Mouse (Mus musculus) embryonic facial prominence, embryonic 13.5 days (tissue): ENCODE measurements at regions not wholly inside any gene's neighbourhood (a gene's known extent, or its start where the extent isn't known, plus 50 kb on each side); places are given as distances from the start of the nearest gene placed in this dataset.

Experiments used
- ATAC-seq: fragments of 200-750 bp; cut with Nextera tagmentation; 2 replicates; pipeline ENCODE4 v1.8.0; 2017; ENCODE audit warnings: low read depth; ENCODE audit not compliant: insufficient number of reproducible peaks, insufficient read depth, low FRiP score, low TSS enrichment
- H3K27ac ChIP-seq: fragments of 300-500 bp; sonication (generic); 2 replicates; pipeline ENCODE4 v1.5.1; 2015; ENCODE audit warnings: moderate library complexity, mild to moderate bottlenecking, inconsistent platforms
- H3K27me3 ChIP-seq: fragments of 300-500 bp; sonication (generic); 2 replicates; pipeline ENCODE4 v1.6.1; 2015; ENCODE audit warnings: mild to moderate bottlenecking, inconsistent platforms
- H3K36me3 ChIP-seq: fragments of 300-500 bp; sonication (generic); 2 replicates; pipeline ENCODE4 v1.6.1; 2015; ENCODE audit warnings: mild to moderate bottlenecking, inconsistent platforms
- H3K4me1 ChIP-seq: fragments of 300-500 bp; sonication (generic); 2 replicates; pipeline ENCODE4 v1.6.1; 2015; ENCODE audit warnings: inconsistent platforms
- H3K4me2 ChIP-seq: fragments of 300-500 bp; sonication (generic); 2 replicates; pipeline ENCODE4 v1.6.1; 2015; ENCODE audit warnings: moderate library complexity, mild to moderate bottlenecking, inconsistent platforms
- H3K4me3 ChIP-seq: fragments of 300-500 bp; sonication (generic); 2 replicates; pipeline ENCODE4 v1.5.1; 2015; ENCODE audit warnings: mild to moderate bottlenecking, inconsistent platforms
- H3K9ac ChIP-seq: fragments of 300-500 bp; sonication (generic); 2 replicates; pipeline ENCODE4 v1.6.1; 2015; ENCODE audit warnings: mild to moderate bottlenecking, inconsistent platforms
- H3K9me3 ChIP-seq: fragments of 300-500 bp; sonication (generic); 2 replicates; pipeline ENCODE4 v1.6.1; 2016; ENCODE audit warnings: inconsistent platforms
- WGBS: fragments of 180-500 bp; shearing (Covaris S2); methylation state at CpG from one replicate; pipeline ENCODE4 v1.1.7; 2015; ENCODE audit warnings: mixed read lengths; 5-methylcytosine and 5-hydroxymethylcytosine counted together

GRCm38 (mm10) chr13:83072073-83072472 lies 431.8 kb upstream of the Mef2c start:
- H3K4me3 ChIP-seq, result no peak overlapping the region
- H3K36me3 ChIP-seq, result no peaks in the 10 kb centered on the region
- no peak overlapping the region for H3K4me2 ChIP-seq
- no peaks in the 10 kb centered on the region for H3K4me1 ChIP-seq
- no peaks in the 10 kb centered on the region for H3K27me3 ChIP-seq
- WGBS, result 68% methylated on average over 3 of the region's 3 CpGs
- no peak for ATAC-seq
- H3K27ac ChIP-seq, result no peak overlapping the region
- no peaks in the 10 kb centered on the region for H3K9me3 ChIP-seq
- no peak overlapping the region for H3K9ac ChIP-seq

GRCm38 (mm10) chr13:83074219-83074965 lies 429.4 kb upstream of the Mef2c start:
- H3K27ac ChIP-seq, result no peak overlapping the region
- 87% methylated on average over 6 of the region's 6 CpGs for WGBS
- no peaks in the 10 kb centered on the region for H3K36me3 ChIP-seq
- no peak overlapping the region for H3K4me2 ChIP-seq
- no peaks in the 10 kb centered on the region for H3K27me3 ChIP-seq
- no peak overlapping the region for H3K9ac ChIP-seq
- ATAC-seq, result no peak
- H3K9me3 ChIP-seq, result no peaks in the 10 kb centered on the region
- H3K4me3 ChIP-seq, result no peak overlapping the region
- H3K4me1 ChIP-seq, result no peaks in the 10 kb centered on the region

DNA sequence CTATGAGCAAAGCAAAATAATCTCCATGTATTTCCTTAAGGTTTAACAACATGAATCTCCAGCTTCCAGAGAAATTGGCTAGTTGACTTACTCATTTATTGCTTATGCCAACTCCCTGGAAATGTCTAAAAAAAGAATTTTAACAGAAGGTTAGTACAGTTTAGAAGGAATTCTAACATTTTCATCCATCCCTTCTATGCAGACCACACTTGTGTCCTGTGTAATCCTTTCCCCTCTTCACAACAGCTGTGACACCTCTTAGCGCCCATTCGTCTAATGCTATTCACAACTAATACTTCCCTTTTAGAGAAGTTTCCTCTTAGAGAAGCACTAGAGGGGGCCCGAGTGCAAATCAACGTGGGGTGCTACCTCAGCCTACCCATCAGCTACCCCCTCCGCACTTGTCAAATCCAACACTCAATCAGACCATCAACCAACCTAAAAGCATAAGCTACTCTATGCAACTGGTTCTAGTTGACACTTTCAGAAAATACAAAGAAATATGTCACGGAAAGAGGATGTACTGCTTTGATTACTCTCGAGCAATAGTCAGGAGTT lies 428.4 kb upstream of the Mef2c start:
- H3K36me3 ChIP-seq, result no peaks in the 10 kb centered on the region
- H3K4me2 ChIP-seq, result no peak overlapping the region
- H3K9ac ChIP-seq, result no peak overlapping the region
- no peaks in the 10 kb centered on the region for H3K4me1 ChIP-seq
- WGBS, result 57% methylated on average over 7 of the region's 7 CpGs
- H3K27ac ChIP-seq, result no peak overlapping the region
- no peak for ATAC-seq
- no peak overlapping the region for H3K4me3 ChIP-seq
- no peaks in the 10 kb centered on the region for H3K9me3 ChIP-seq
- H3K27me3 ChIP-seq, result no peaks in the 10 kb centered on the region

DNA sequence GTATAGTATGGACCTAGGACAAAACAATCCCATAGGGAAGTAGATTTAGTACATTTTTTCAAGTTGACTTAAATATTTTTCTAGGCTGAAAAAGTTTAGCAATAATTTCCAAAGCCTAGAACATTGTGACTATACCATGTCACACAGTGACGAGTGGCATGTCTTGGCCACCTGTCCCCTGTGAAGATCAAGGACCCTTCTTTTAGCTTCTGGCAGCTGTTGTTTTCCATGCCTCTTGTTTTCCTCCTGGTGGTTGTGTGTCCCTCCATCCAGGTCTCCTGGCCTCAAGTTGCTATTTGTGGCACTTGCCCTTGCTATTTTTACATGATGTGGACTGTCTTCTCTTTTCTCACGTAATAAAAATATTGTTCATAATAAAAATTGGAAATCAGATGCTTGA lies 427.2 kb upstream of the Mef2c start:
- Histone ChIP-seq H3K9me3 (no peaks in the 10 kb centered on the region), H3K4me3 (no peak overlapping the region), H3K36me3 (no peaks in the 10 kb centered on the region), H3K27me3 (no peaks in the 10 kb centered on the region), H3K4me1 (no peaks in the 10 kb centered on the region), H3K4me2 (no peak overlapping the region), H3K9ac (no peak overlapping the region), H3K27ac (no peak overlapping the region)
- ATAC-seq, result no peak
- 82% methylated on average over 2 of the region's 2 CpGs for WGBS

GRCm38 (mm10) chr13:83077085-83077484 lies 426.7 kb upstream of the Mef2c start:
- H3K36me3 ChIP-seq, result no peaks in the 10 kb centered on the region
- no peak for ATAC-seq
- WGBS, result 88% methylated on average over 1 of the region's 1 CpGs

GRCm38 (mm10) chr13:83079291-83079690 lies 424.5 kb upstream of the Mef2c start:
- Histone ChIP-seq H3K9ac (no peak overlapping the region), H3K9me3 (no peaks in the 10 kb centered on the region), H3K4me3 (no peak overlapping the region), H3K27me3 (no peaks in the 10 kb centered on the region), H3K27ac (no peak overlapping the region), H3K4me1 (no peaks in the 10 kb centered on the region), H3K36me3 (no peaks in the 10 kb centered on the region), H3K4me2 (no peak overlapping the region)
- ATAC-seq, result no peak
- 64% methylated on average over 1 of the region's 1 CpGs for WGBS

More at GRCm38 (mm10) chr13:83077085-83077484, 426.7 kb upstream of the Mef2c start:
- Histone ChIP-seq H3K27me3 (no peaks in the 10 kb centered on the region), H3K27ac (no peak overlapping the region), H3K4me1 (no peaks in the 10 kb centered on the region), H3K4me2 (no peak overlapping the region), H3K9ac (no peak overlapping the region), H3K4me3 (no peak overlapping the region), H3K9me3 (no peaks in the 10 kb centered on the region)

DNA sequence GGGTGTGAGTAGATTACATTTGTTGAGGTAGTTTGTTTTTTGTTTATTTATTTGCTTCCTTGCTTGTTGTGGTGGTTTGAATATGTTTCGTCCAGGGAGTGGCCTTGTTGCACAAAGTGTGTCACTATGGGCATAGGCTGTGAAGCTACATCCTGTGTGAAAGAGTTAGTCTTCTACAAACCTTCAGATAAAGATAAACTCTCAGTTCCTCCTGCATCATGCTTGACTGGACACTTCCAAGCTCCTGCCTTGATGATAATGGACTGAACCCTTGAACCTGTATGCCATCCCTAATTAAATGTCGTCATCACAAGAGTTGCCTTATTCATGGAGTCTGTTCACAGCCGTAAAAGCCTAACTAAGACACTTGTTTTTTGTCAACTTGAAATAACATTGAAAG lies 418.9 kb upstream of the Mef2c start:
- H3K36me3 ChIP-seq, result no peaks in the 10 kb centered on the region
- 80% methylated on average over 3 of the region's 3 CpGs for WGBS
- H3K9ac ChIP-seq, result no peak overlapping the region
- H3K27me3 ChIP-seq, result no peaks in the 10 kb centered on the region
- no peak for ATAC-seq
- no peaks in the 10 kb centered on the region for H3K4me1 ChIP-seq
- H3K27ac ChIP-seq, result no peak overlapping the region
- no peak overlapping the region for H3K4me2 ChIP-seq
- H3K9me3 ChIP-seq, result no peaks in the 10 kb centered on the region
- H3K4me3 ChIP-seq, result no peak overlapping the region

GRCm38 (mm10) chr13:83099908-83100307 lies 403.9 kb upstream of the Mef2c start:
- Histone ChIP-seq H3K4me3 (no peak overlapping the region), H3K4me2 (no peak overlapping the region), H3K27ac (no peak overlapping the region), H3K36me3 (no peaks in the 10 kb centered on the region), H3K4me1 (no peaks in the 10 kb centered on the region), H3K9ac (no peak overlapping the region), H3K9me3 (no peaks in the 10 kb centered on the region), H3K27me3 (no peaks in the 10 kb centered on the region)
- WGBS, result 56% methylated on average over 1 of the region's 1 CpGs
- no peak for ATAC-seq

DNA sequence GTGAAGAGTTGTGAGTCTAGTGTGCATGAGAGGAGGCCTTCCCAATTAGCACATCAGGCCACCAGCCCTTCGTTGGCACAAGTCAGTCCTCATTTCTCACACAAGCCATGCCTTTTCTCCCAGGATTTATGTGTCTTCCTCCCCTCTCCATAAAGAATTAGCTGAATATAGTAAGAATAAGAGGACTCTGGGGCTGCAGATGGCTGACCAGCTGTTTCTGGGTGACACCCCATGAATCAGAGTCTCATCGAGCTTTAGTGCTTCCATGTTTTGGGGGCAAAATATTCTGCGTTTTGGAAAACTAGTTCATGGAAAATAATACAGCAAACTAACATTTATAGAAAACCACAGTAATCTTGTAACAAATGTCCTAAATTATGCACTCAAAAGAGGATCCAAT lies 393.2 kb upstream of the Mef2c start:
- H3K27ac ChIP-seq, result peak overlapping the region; percentile 68
- no peaks in the 10 kb centered on the region for H3K27me3 ChIP-seq
- H3K9ac ChIP-seq, result no peak overlapping the region
- H3K4me1 ChIP-seq, result peaks cover 10% of the 10 kb centered on the region
- WGBS, result 59% methylated on average over 3 of the region's 3 CpGs
- H3K4me2 ChIP-seq, result no peak overlapping the region
- no peaks in the 10 kb centered on the region for H3K36me3 ChIP-seq
- no peaks in the 10 kb centered on the region for H3K9me3 ChIP-seq
- ATAC-seq, result no peak
- H3K4me3 ChIP-seq, result no peak overlapping the region

DNA sequence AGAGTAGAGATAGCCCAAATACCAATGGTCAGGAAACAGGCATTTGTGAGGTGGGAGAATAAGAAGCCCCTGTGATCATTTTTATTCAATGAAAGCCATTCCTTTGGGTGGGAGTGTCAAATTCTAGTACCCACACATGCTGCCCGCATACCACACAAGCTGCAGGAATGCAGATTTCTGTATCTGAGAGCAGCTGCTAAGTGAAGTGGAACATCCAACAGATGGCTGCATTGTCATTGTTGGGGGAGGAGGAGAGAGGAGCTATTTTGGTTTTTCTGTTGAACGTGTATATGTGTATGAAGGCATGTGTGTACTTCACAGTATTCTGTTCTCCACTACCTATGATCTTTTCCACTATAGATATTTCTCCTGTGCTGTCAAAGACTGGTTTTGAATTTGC lies 392.3 kb upstream of the Mef2c start:
- H3K9me3 ChIP-seq, result no peaks in the 10 kb centered on the region
- H3K36me3 ChIP-seq, result no peaks in the 10 kb centered on the region
- no peak overlapping the region for H3K27ac ChIP-seq
- 3% methylated on average over 2 of the region's 2 CpGs for WGBS
- no peak overlapping the region for H3K4me2 ChIP-seq
- no peaks in the 10 kb centered on the region for H3K27me3 ChIP-seq
- H3K4me3 ChIP-seq, result no peak overlapping the region
- no peak for ATAC-seq
- peaks cover 10% of the 10 kb centered on the region for H3K4me1 ChIP-seq
- H3K9ac ChIP-seq, result no peak overlapping the region

GRCm38 (mm10) chr13:83112323-83112722 lies 391.5 kb upstream of the Mef2c start:
- Histone ChIP-seq H3K27ac (no peak overlapping the region), H3K9me3 (no peaks in the 10 kb centered on the region), H3K4me3 (no peak overlapping the region), H3K36me3 (no peaks in the 10 kb centered on the region), H3K4me2 (no peak overlapping the region), H3K27me3 (no peaks in the 10 kb centered on the region), H3K9ac (no peak overlapping the region), H3K4me1 (peaks cover 10% of the 10 kb centered on the region)
- ATAC-seq, result no peak
- 46% methylated on average over 1 of the region's 1 CpGs for WGBS

DNA sequence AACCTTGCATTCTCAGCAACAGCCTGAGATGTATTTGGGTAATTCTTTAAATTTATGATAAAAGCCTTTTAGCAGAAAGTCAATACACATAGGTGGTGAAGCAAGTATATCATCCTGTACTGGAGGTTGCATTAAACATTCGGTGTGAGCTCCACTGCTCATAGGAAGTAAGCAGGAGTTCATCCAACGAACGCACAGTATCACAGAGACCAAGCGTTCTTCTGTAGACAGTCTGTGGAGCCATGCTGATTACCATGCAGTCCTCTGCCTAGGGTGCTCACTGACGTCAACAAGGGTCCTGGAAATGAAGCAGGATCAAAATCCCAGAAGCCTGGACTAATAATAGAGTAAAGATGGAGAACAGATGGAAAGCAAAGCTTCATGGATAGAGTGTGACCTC lies 391.1 kb upstream of the Mef2c start:
- ATAC-seq, result no peak
- Histone ChIP-seq H3K4me3 (no peak overlapping the region), H3K9ac (no peak overlapping the region), H3K4me1 (peaks cover 10% of the 10 kb centered on the region), H3K36me3 (no peaks in the 10 kb centered on the region), H3K27me3 (no peaks in the 10 kb centered on the region), H3K27ac (no peak overlapping the region), H3K4me2 (no peak overlapping the region), H3K9me3 (no peaks in the 10 kb centered on the region)
- 75% methylated on average over 5 of the region's 5 CpGs for WGBS
